Mouse (Mus musculus) midbrain, embryonic 12.5 days (tissue): Measurements from ENCODE around the gene Dmrtc1c2. TPM values are rescaled to one million over a fixed set of nuclear protein-coding genes. Genes with fewer than 3 reads are reported as not detected.
"Not testable (repeated sequence)": the region's sequence is repeated elsewhere in the genome, so short reads cannot be mapped to it uniquely, and the experiment has no call there.

Experiments used
- ATAC-seq: fragments of 200-750 bp; cut with Nextera tagmentation; 2 replicates; pipeline ENCODE4 v1.8.0; 2017; ENCODE audit warnings: low read depth, moderate TSS enrichment, moderate library complexity; ENCODE audit not compliant: low FRiP score
- H3K27ac ChIP-seq: fragments of 300-500 bp; sonication (generic); replicated peaks from 2 replicates; pipeline ENCODE4 v1.5.1; 2016; ENCODE audit warnings: mild to moderate bottlenecking
- H3K27me3 ChIP-seq: fragments of 300-500 bp; sonication (generic); 2 replicates; pipeline ENCODE4 v1.6.1; 2016; ENCODE audit warnings: mild to moderate bottlenecking
- H3K36me3 ChIP-seq: fragments of 300-500 bp; sonication (generic); 2 replicates; pipeline ENCODE4 v1.6.1; 2016
- H3K4me1 ChIP-seq: fragments of 300-500 bp; sonication (generic); 2 replicates; pipeline ENCODE4 v1.6.1; 2016
- H3K4me2 ChIP-seq: fragments of 300-500 bp; sonication (generic); replicated peaks from 2 replicates; pipeline ENCODE4 v1.6.1; 2016; ENCODE audit warnings: mild to moderate bottlenecking, moderate library complexity
- H3K4me3 ChIP-seq: fragments of 300-500 bp; sonication (generic); 2 replicates; pipeline ENCODE4 v1.5.1; 2016; ENCODE audit warnings: mild to moderate bottlenecking
- H3K9ac ChIP-seq: fragments of 300-500 bp; sonication (generic); replicated peaks from 2 replicates; pipeline ENCODE4 v1.6.1; 2016; ENCODE audit warnings: mild to moderate bottlenecking, moderate library complexity
- H3K9me3 ChIP-seq: fragments of 300-500 bp; sonication (generic); 2 replicates; pipeline ENCODE4 v1.6.1; 2016; ENCODE audit warnings: mild to moderate bottlenecking
- WGBS: fragments of 180-500 bp; shearing (Covaris S2); methylation state at CpG from one replicate; pipeline ENCODE4 v1.1.7; 2016; 5-methylcytosine and 5-hydroxymethylcytosine counted together
- polyA plus RNA-seq: library from polyadenylated mRNA; unstranded; fragments of >200 nt; fragmentation: Nextera tagmentation; extraction: Ambion mirVana; gene quantifications from 2 replicates; pipeline ENCODE4 v1.2.1, GENCODE M21; 2016

The Dmrtc1c2 gene
- not detected in 2 replicates for polyA plus RNA-seq

DNA sequence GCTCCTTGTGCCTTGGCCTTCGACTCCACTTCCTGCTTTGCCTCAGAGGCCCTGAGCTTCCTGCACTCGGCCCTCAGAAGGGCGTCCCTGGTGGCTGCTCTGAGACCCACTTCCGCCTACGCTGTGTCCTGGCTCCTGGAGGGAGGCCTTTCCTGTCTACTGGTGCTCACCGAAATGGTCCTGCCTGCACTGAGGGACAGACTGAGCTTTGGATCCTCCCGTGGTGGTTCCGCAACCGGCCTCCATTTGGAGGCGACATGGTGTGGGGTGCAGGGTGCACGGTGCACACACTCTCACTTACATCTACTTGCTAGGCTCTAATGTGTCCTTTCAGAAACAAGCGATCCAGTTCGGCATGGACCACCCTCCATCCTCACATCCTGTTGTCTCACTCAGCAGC lies at the start of gene Dmrtc1c2:
TSS of gene Dmrtc1c2 (minus strand) at position 101 of the 400 bp plus-strand sequence.
- ATAC-seq, H3K27me3 ChIP-seq: not testable (repeated sequence)
- 78% methylated on average over 5 of the region's 13 CpGs for WGBS

DNA sequence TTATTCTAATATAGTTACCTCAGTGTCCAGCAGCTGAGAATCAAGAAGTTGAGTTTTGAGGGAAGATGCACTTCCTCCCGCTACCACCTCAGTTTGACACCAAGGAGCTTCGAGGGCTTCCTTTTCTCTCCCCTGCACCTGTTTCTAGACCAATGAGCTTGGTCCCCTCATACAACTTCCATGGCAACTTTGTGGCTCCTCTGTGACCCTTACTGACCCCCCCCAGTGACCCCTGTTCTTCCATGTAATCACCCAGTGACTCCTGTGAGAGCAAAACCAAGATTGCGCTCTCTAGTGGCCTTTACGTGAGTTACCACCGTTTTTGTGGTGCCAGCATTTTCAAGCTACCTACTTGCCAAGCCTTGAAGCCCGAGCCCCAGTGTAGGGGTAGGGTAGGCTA lies 13.5 kb upstream of the Dmrtc1c2 start, which contains the start of gene 1700031F05Rik:
TSS of gene 1700031F05Rik (minus strand) at position 101 of the 400 bp plus-strand sequence.
- no peaks in the 10 kb centered on the region for H3K4me1 ChIP-seq
- WGBS = 89% methylated on average over 6 of the region's 6 CpGs
- H3K36me3 ChIP-seq = no peaks in the 10 kb centered on the region
- H3K9me3 ChIP-seq = no peaks in the 10 kb centered on the region
- no peak within 1 kb of the TSS for H3K4me3 ChIP-seq
- H3K4me2 ChIP-seq = no peak within 1 kb of the TSS
- no peak within 1 kb of the TSS for H3K27ac ChIP-seq
- no peak within 1 kb of the TSS for H3K9ac ChIP-seq
- peaks cover 3% of the 10 kb centered on the region; the same call in 1 of the 2 replicates for H3K27me3 ChIP-seq
- ATAC-seq = no peak

More for the DNA sequence above, at the start of gene Dmrtc1c2:
- H3K4me1 ChIP-seq, H3K27ac ChIP-seq, H3K4me2 ChIP-seq, H3K9me3 ChIP-seq, H3K4me3 ChIP-seq, H3K9ac ChIP-seq, H3K36me3 ChIP-seq: not testable (repeated sequence)

DNA sequence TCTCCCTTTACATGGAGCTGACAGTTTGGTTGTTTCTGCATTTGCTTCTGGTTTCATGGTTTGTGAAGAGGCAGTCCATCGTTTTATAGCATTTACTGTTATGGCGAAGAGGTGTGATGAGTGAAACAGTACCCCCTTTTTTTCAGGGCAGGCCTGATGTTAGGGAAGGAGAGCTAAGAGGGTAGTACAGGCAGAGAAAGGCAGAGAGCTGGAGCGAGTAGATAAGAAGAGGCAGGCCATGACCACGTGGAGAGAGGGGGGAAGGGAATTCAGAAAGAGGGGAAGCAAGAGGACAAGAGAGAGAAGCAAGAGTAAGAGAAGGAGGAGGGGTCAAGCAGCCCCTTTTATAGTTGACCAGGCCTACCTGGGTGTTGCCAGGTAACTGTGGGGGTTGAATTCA lies 42.1 kb downstream of the Dmrtc1c2 start:
- H3K27me3 ChIP-seq = peaks cover 8% of the 10 kb centered on the region; the same call in 1 of the 2 replicates
- H3K9me3 ChIP-seq = no peaks in the 10 kb centered on the region
- ATAC-seq = no peak
- H3K4me1 ChIP-seq = no peaks in the 10 kb centered on the region
- H3K4me2 ChIP-seq = no peak overlapping the region
- H3K4me3 ChIP-seq = no peak overlapping the region
- 63% methylated on average over 4 of the region's 4 CpGs for WGBS
- no peak overlapping the region for H3K27ac ChIP-seq
- no peaks in the 10 kb centered on the region for H3K36me3 ChIP-seq
- no peak overlapping the region for H3K9ac ChIP-seq

DNA sequence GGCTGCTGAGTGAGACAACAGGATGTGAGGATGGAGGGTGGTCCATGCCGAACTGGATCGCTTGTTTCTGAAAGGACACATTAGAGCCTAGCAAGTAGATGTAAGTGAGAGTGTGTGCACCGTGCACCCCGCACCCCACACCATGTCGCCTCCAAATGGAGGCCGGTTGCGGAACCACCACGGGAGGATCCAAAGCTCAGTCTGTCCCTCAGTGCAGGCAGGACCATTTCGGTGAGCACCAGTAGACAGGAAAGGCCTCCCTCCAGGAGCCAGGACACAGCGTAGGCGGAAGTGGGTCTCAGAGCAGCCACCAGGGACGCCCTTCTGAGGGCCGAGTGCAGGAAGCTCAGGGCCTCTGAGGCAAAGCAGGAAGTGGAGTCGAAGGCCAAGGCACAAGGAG lies 51.8 kb downstream of the Dmrtc1c2 start, which contains the start of gene Dmrtc1c1:
TSS of gene Dmrtc1c1 (plus strand) at position 301 of the 400 bp plus-strand sequence.
- not testable (repeated sequence) for H3K36me3 ChIP-seq, H3K27ac ChIP-seq, H3K4me3 ChIP-seq, H3K9ac ChIP-seq, ATAC-seq, H3K4me2 ChIP-seq, H3K27me3 ChIP-seq, H3K4me1 ChIP-seq, H3K9me3 ChIP-seq
- WGBS = no CpG with 5 or more reads among the region's 14 CpGs

Other genes starting within 250 kb of the Dmrtc1c2 start
- gene Phka1, start 210.4 kb downstream of the Dmrtc1c2 start, polyA plus RNA-seq = 6.5 and 8.1 TPM in 2 replicates
- gene Gm3880, start 167.6 kb downstream of the Dmrtc1c2 start, polyA plus RNA-seq = not detected in 2 replicates
- gene Gm9112, start 147.0 kb downstream of the Dmrtc1c2 start, polyA plus RNA-seq = not detected in 2 replicates
- not detected in 2 replicates for gene Dmrtc1b, start 146.8 kb downstream of the Dmrtc1c2 start, polyA plus RNA-seq
- not detected in 2 replicates for gene Dmrtc1c1, start 51.7 kb downstream of the Dmrtc1c2 start, polyA plus RNA-seq
- not detected in 2 replicates for gene 1700031F05Rik, start 13.4 kb upstream of the Dmrtc1c2 start, polyA plus RNA-seq
- 0.94 and 1.0 TPM in 2 replicates for gene Dmrtc1a, start 54.1 kb upstream of the Dmrtc1c2 start, polyA plus RNA-seq
- not detected in 2 replicates for gene 1700011M02Rik, start 54.3 kb upstream of the Dmrtc1c2 start, polyA plus RNA-seq
- gene 1700018G05Rik, start 73.8 kb upstream of the Dmrtc1c2 start, polyA plus RNA-seq = not detected in 2 replicates